Mouse (Mus musculus) liver, embryonic 11.5 days (tissue): ENCODE data around the gene Cideb. TPM values are rescaled to one million over a fixed set of nuclear protein-coding genes. Genes with fewer than 3 reads are reported as not detected.

Experiments used
- ATAC-seq: fragments of 200-750 bp; cut with Nextera tagmentation; replicated peaks from 2 replicates; pipeline ENCODE4 v1.8.0; 2017; ENCODE audit warnings: moderate number of reproducible peaks, mild to moderate bottlenecking, moderate TSS enrichment, moderate library complexity; ENCODE audit not compliant: low FRiP score
- DNase-seq: peaks from one replicate; pipeline ENCODE4 v3.0.0-alpha.2; 2017; ENCODE audit warnings: low spot score
- H3K27ac ChIP-seq: fragments of 300-500 bp; sonication (generic); 2 replicates; pipeline ENCODE4 v1.5.1; 2014; ENCODE audit warnings: mild to moderate bottlenecking, low read depth, low read length, control low read depth
- H3K27me3 ChIP-seq: fragments of 300-500 bp; sonication (generic); replicated peaks from 2 replicates; pipeline ENCODE4 v1.6.1; 2014; ENCODE audit warnings: low read length, mixed read lengths; ENCODE audit not compliant: control insufficient read depth, insufficient read depth
- H3K36me3 ChIP-seq: fragments of 300-500 bp; sonication (generic); 2 replicates; pipeline ENCODE4 v1.6.1; 2014; ENCODE audit warnings: mild to moderate bottlenecking, low read length, moderate library complexity, mixed read lengths; ENCODE audit not compliant: control insufficient read depth, insufficient read depth
- H3K4me1 ChIP-seq: fragments of 300-500 bp; sonication (generic); replicated peaks from 2 replicates; pipeline ENCODE4 v1.6.1; 2014; ENCODE audit warnings: low read length, mixed read lengths; ENCODE audit not compliant: control insufficient read depth, insufficient read depth
- H3K4me2 ChIP-seq: fragments of 300-500 bp; sonication (generic); 2 replicates; pipeline ENCODE4 v1.6.1; 2014; ENCODE audit warnings: mild to moderate bottlenecking, control low read depth, moderate library complexity
- H3K4me3 ChIP-seq: fragments of 300-500 bp; sonication (generic); 2 replicates; pipeline ENCODE4 v1.5.1; 2014; ENCODE audit warnings: low read depth, low read length, control low read depth
- H3K9ac ChIP-seq: fragments of 300-500 bp; sonication (generic); 2 replicates; pipeline ENCODE4 v1.6.1; 2014; ENCODE audit warnings: low read depth, low read length, control low read depth
- H3K9me3 ChIP-seq: fragments of 300-500 bp; sonication (generic); 2 replicates; pipeline ENCODE4 v1.6.1; 2016; ENCODE audit warnings: low read length, inconsistent platforms, mixed read lengths; ENCODE audit not compliant: control insufficient read depth
- WGBS: fragments of 180-500 bp; shearing (Covaris S2); extraction: QIAGEN DNeasy Blood & Tissue Kit; methylation state at CpG from one replicate; pipeline ENCODE4 v1.1.7; 2014; 5-methylcytosine and 5-hydroxymethylcytosine counted together
- polyA plus RNA-seq: library from polyadenylated mRNA; unstranded; fragments of >200 nt; fragmentation: Nextera tagmentation; extraction: Ambion mirVana; gene quantifications from 2 replicates; pipeline ENCODE4 v1.2.1, GENCODE M21; 2014

Cideb gene
- 8.9 and 9.1 TPM in 2 replicates for polyA plus RNA-seq

- Histone ChIP-seq H3K4me1 (peaks cover 22% of the 10 kb centered on the region), H3K27me3 (peaks cover 20% of the 10 kb centered on the region), H3K4me3 (peak within 1 kb of the TSS; percentile 22), H3K9ac (0 out of 2 replicates have a peak within 1 kb of the TSS, but pooled peaks have one; percentile 21), H3K27ac (peak within 1 kb of the TSS; percentile 59), H3K4me2 (peak within 1 kb of the TSS; percentile 57), H3K9me3 (no peaks in the 10 kb centered on the region), H3K36me3 (peaks cover 16% of the 10 kb centered on the region)
- 9% methylated on average over 8 of the region's 8 CpGs for WGBS
- ATAC-seq (peak; percentile 32; the same call in 1 of the 2 replicates), DNase-seq (no peak)
Measured at GRCm38 (mm10) chr14:55758363-55758784, at the start of gene Cideb. Cideb (minus strand) TSS chr14:55758458.

GRCm38 (mm10) chr14:55795380-55796163 lies 37.3 kb upstream of the Cideb start:
- Histone ChIP-seq H3K4me3 (no peak overlapping the region), H3K27me3 (no peaks in the 10 kb centered on the region), H3K9ac (no peak overlapping the region), H3K9me3 (no peaks in the 10 kb centered on the region), H3K4me2 (peak overlapping the region; percentile 1; the same call in 1 of the 2 replicates), H3K36me3 (no peaks in the 10 kb centered on the region), H3K27ac (no peak overlapping the region), H3K4me1 (peaks cover 9% of the 10 kb centered on the region)
- whole genome bisulfite sequencing = 67% methylated on average over 15 of the region's 15 CpGs
- DNase-seq (no peak), ATAC-seq (no peak)

GRCm38 (mm10) chr14:55793946-55794345 lies 35.7 kb upstream of the Cideb start:
- Histone ChIP-seq H3K4me3 (no peak overlapping the region), H3K27ac (no peak overlapping the region), H3K9ac (no peak overlapping the region), H3K9me3 (no peaks in the 10 kb centered on the region), H3K36me3 (no peaks in the 10 kb centered on the region), H3K27me3 (no peaks in the 10 kb centered on the region), H3K4me1 (peaks cover 9% of the 10 kb centered on the region), H3K4me2 (no peak overlapping the region)
- ATAC-seq (no peak), DNase-seq (no peak)
- WGBS = 53% methylated on average over 2 of the region's 2 CpGs

GRCm38 (mm10) chr14:55793461-55793860 lies 35.2 kb upstream of the Cideb start:
- ATAC-seq = no peak
- Histone ChIP-seq H3K4me2 (no peak overlapping the region), H3K4me1 (peaks cover 9% of the 10 kb centered on the region), H3K9me3 (no peaks in the 10 kb centered on the region), H3K9ac (no peak overlapping the region), H3K27ac (no peak overlapping the region), H3K36me3 (no peaks in the 10 kb centered on the region), H3K27me3 (no peaks in the 10 kb centered on the region), H3K4me3 (no peak overlapping the region)
- no peak for DNase-seq
- WGBS = 46% methylated on average over 2 of the region's 2 CpGs

GRCm38 (mm10) chr14:55788256-55789050 lies 30.2 kb upstream of the Cideb start, which contains the start of gene Ripk3:
Ripk3 (minus strand) TSS chr14:55788865.
- H3K27me3 ChIP-seq = peaks cover 28% of the 10 kb centered on the region

GRCm38 (mm10) chr14:55787731-55788130 lies 29.5 kb upstream of the Cideb start:
- no peaks in the 10 kb centered on the region for H3K36me3 ChIP-seq
- no peaks in the 10 kb centered on the region for H3K9me3 ChIP-seq
- WGBS = 38% methylated on average over 11 of the region's 11 CpGs
- peaks cover 6% of the 10 kb centered on the region for H3K4me1 ChIP-seq
- H3K4me2 ChIP-seq = peak overlapping the region; percentile 97
- no peak for ATAC-seq
- peaks cover 35% of the 10 kb centered on the region for H3K27me3 ChIP-seq
- H3K27ac ChIP-seq = no peak overlapping the region
- H3K9ac ChIP-seq = peak overlapping the region; percentile 62
- H3K4me3 ChIP-seq = peak overlapping the region; percentile 57
- DNase-seq = no peak

More at GRCm38 (mm10) chr14:55788256-55789050, 30.2 kb upstream of the Cideb start, which contains the start of gene Ripk3:
- peak within 1 kb of the TSS; percentile 62 for H3K9ac ChIP-seq
- peak; percentile 75 for ATAC-seq
- no peaks in the 10 kb centered on the region for H3K9me3 ChIP-seq
- peak within 1 kb of the TSS; percentile 97 for H3K4me2 ChIP-seq
- 3% methylated on average over 40 of the region's 40 CpGs for WGBS
- H3K4me3 ChIP-seq = peak within 1 kb of the TSS; percentile 57
- peaks cover 6% of the 10 kb centered on the region for H3K4me1 ChIP-seq
- H3K27ac ChIP-seq = no peak within 1 kb of the TSS
- no peaks in the 10 kb centered on the region for H3K36me3 ChIP-seq
- peak; percentile 64 for DNase-seq

GRCm38 (mm10) chr14:55785195-55785594 lies 26.9 kb upstream of the Cideb start:
- DNase-seq (no peak), ATAC-seq (no peak)
- Histone ChIP-seq H3K4me3 (no peak overlapping the region), H3K4me2 (no peak overlapping the region), H3K36me3 (no peaks in the 10 kb centered on the region), H3K27ac (no peak overlapping the region), H3K27me3 (peaks cover 49% of the 10 kb centered on the region), H3K9me3 (no peaks in the 10 kb centered on the region), H3K9ac (no peak overlapping the region), H3K4me1 (peaks cover 8% of the 10 kb centered on the region)
- 39% methylated on average over 6 of the region's 6 CpGs for WGBS

GRCm38 (mm10) chr14:55783958-55784235 lies 25.6 kb upstream of the Cideb start, which contains the start of gene Adcy4:
Adcy4 (minus strand) TSS chr14:55784095.
- H3K36me3 ChIP-seq = no peaks in the 10 kb centered on the region
- H3K9me3 ChIP-seq = no peaks in the 10 kb centered on the region

More at GRCm38 (mm10) chr14:55783958-55784235, 25.6 kb upstream of the Cideb start, which contains the start of gene Adcy4:
- DNase-seq = no peak
- Histone ChIP-seq H3K9ac (no peak within 1 kb of the TSS), H3K27ac (no peak within 1 kb of the TSS), H3K4me3 (peak within 1 kb of the TSS; percentile 34), H3K4me2 (peak within 1 kb of the TSS; percentile 55), H3K4me1 (peaks cover 8% of the 10 kb centered on the region), H3K27me3 (peaks cover 49% of the 10 kb centered on the region)
- WGBS = 6% methylated on average over 13 of the region's 13 CpGs
- ATAC-seq = no peak
